Mouse (Mus musculus) thymus, postnatal 4 days (tissue): Measurements from ENCODE around the gene Rab17.

ENCODE experiments used
- DNase-seq: peaks from one replicate; pipeline ENCODE4 v3.0.0; 2021

The Rab17 gene

GRCm38 (mm10) chr1:90981346-90981745 lies 11.9 kb upstream of the Rab17 start:
- no peak for DNase-seq

- no peak for DNase-seq
Observed at GRCm38 (mm10) chr1:90980638-90981330, 11.3 kb upstream of the Rab17 start.

GRCm38 (mm10) chr1:90975960-90976359 lies 6.5 kb upstream of the Rab17 start:
- no peak for DNase-seq

GRCm38 (mm10) chr1:90974906-90975649 lies 5.6 kb upstream of the Rab17 start:
- no peak for DNase-seq

- DNase-seq, result no peak
Observed at GRCm38 (mm10) chr1:90973574-90973911, 4.1 kb upstream of the Rab17 start.

GRCm38 (mm10) chr1:90972911-90973573 lies 3.6 kb upstream of the Rab17 start:
- peak; percentile 95 for DNase-seq

GRCm38 (mm10) chr1:90969881-90970390 lies 475 bp upstream of the Rab17 start:
- no peak for DNase-seq

GRCm38 (mm10) chr1:90968649-90969048 lies 812 bp downstream of the Rab17 start:
- no peak for DNase-seq

GRCm38 (mm10) chr1:90967583-90967982 lies 1.9 kb downstream of the Rab17 start:
- DNase-seq, result no peak

GRCm38 (mm10) chr1:90962994-90963393 lies 6.5 kb downstream of the Rab17 start:
- no peak for DNase-seq

GRCm38 (mm10) chr1:90962526-90962925 lies 6.9 kb downstream of the Rab17 start:
- no peak for DNase-seq

GRCm38 (mm10) chr1:90956245-90957096 lies 13.0 kb downstream of the Rab17 start:
- peak; percentile 72 for DNase-seq

- DNase-seq, result no peak
Observed at GRCm38 (mm10) chr1:90953688-90954087, 15.8 kb downstream of the Rab17 start.

GRCm38 (mm10) chr1:90952808-90953207 lies 16.7 kb downstream of the Rab17 start, which contains the start of gene Prlh:
TSS of gene Prlh (plus strand) at chr1:90953108.
- DNase-seq, result no peak

- DNase-seq, result no peak
Observed at GRCm38 (mm10) chr1:90951670-90952069, 17.8 kb downstream of the Rab17 start.

GRCm38 (mm10) chr1:90949309-90949708 lies 20.2 kb downstream of the Rab17 start:
- peak; percentile 23 for DNase-seq

GRCm38 (mm10) chr1:90947252-90947651 lies 22.2 kb downstream of the Rab17 start:
- DNase-seq, result no peak

GRCm38 (mm10) chr1:90945171-90945570 lies 24.3 kb downstream of the Rab17 start:
- DNase-seq, result peak; percentile 54

- no peak for DNase-seq
Observed at GRCm38 (mm10) chr1:90939980-90940379, 29.5 kb downstream of the Rab17 start.

GRCm38 (mm10) chr1:90936990-90937389 lies 32.5 kb downstream of the Rab17 start:
- DNase-seq, result no peak

- no peak for DNase-seq
Observed at GRCm38 (mm10) chr1:90933001-90933400, 36.5 kb downstream of the Rab17 start.

- DNase-seq, result peak; percentile 85
Observed at GRCm38 (mm10) chr1:90928575-90928934, 40.9 kb downstream of the Rab17 start.
